Mouse (Mus musculus): ENCODE measurements around the gene Khnyn.

The Khnyn gene

GRCm38 (mm10) chr14:55884713-55885113, at the start of gene Khnyn:
Gene Khnyn, plus strand, starts transcription at chr14:55884947.
- peak; percentile 50 to 56 for DNase-seq (ENCODE audit: low spot score in 2 of 2)

- no peak for DNase-seq (ENCODE audit: low spot score in 2 of 2)
Observed at GRCm38 (mm10) chr14:55838312-55838711, 46.4 kb upstream of the Khnyn start.

GRCm38 (mm10) chr14:55838740-55839139, 46.0 kb upstream of the Khnyn start:
- DNase-seq (ENCODE audit: low spot score in 2 of 2): no peak

- no peak for DNase-seq (ENCODE audit: low spot score in 2 of 2)
Observed at GRCm38 (mm10) chr14:55840853-55841366, 43.8 kb upstream of the Khnyn start.

- DNase-seq (ENCODE audit: low spot score in 2 of 2): no peak
Observed at GRCm38 (mm10) chr14:55842794-55843193, 42.0 kb upstream of the Khnyn start.

GRCm38 (mm10) chr14:55845506-55846294, 39.0 kb upstream of the Khnyn start:
- DNase-seq (ENCODE audit: low spot score in 2 of 2): no peak

GRCm38 (mm10) chr14:55850885-55851284, 33.9 kb upstream of the Khnyn start:
- no peak for DNase-seq (ENCODE audit: low spot score in 2 of 2)

- DNase-seq (ENCODE audit: low spot score in 2 of 2): no peak
Observed at GRCm38 (mm10) chr14:55852646-55853551, 31.8 kb upstream of the Khnyn start.

- DNase-seq (ENCODE audit: low spot score in 2 of 2): peak; percentile 69 to 72
Observed at GRCm38 (mm10) chr14:55853621-55854285, 31.0 kb upstream of the Khnyn start, which contains the start of gene Nynrin. Gene Nynrin, plus strand, starts transcription at chr14:55854010.

GRCm38 (mm10) chr14:55854406-55855100, 30.2 kb upstream of the Khnyn start:
- DNase-seq (ENCODE audit: low spot score in 2 of 2): no peak

- DNase-seq (ENCODE audit: low spot score in 2 of 2): peak; percentile 27 to 42
Observed at GRCm38 (mm10) chr14:55855101-55855561, 29.6 kb upstream of the Khnyn start.

GRCm38 (mm10) chr14:55857588-55857987, 27.2 kb upstream of the Khnyn start:
- DNase-seq (ENCODE audit: low spot score in 2 of 2): no peak

GRCm38 (mm10) chr14:55862186-55862585, 22.6 kb upstream of the Khnyn start:
- DNase-seq (ENCODE audit: low spot score in 2 of 2): no peak

GRCm38 (mm10) chr14:55862970-55863369, 21.8 kb upstream of the Khnyn start:
- DNase-seq (ENCODE audit: low spot score in 2 of 2): no peak

GRCm38 (mm10) chr14:55863773-55864172, 21.0 kb upstream of the Khnyn start:
- peak; percentile 53 to 77 for DNase-seq (ENCODE audit: low spot score in 2 of 2)

GRCm38 (mm10) chr14:55866962-55867361, 17.8 kb upstream of the Khnyn start:
- DNase-seq (ENCODE audit: low spot score in 2 of 2): no peak

- no peak for DNase-seq (ENCODE audit: low spot score in 2 of 2)
Observed at GRCm38 (mm10) chr14:55868230-55869026, 16.3 kb upstream of the Khnyn start.

- DNase-seq (ENCODE audit: low spot score in 2 of 2): no peak
Observed at GRCm38 (mm10) chr14:55869538-55869937, 15.2 kb upstream of the Khnyn start.

- DNase-seq (ENCODE audit: low spot score in 2 of 2): no peak
Observed at GRCm38 (mm10) chr14:55872039-55872438, 12.7 kb upstream of the Khnyn start.

GRCm38 (mm10) chr14:55872551-55872950, 12.2 kb upstream of the Khnyn start:
- no peak for DNase-seq (ENCODE audit: low spot score in 2 of 2)

Data from thymus, postnatal 10 days (tissue).